Mouse (Mus musculus): ENCODE measurements around the gene Rufy3.

GRCm38 (mm10) chr5:88675443-88676387 lies 110.9 kb downstream of the Rufy3 start, which contains the start of gene Grsf1:
- TF ChIP-seq MAFK (IDR thresholded peaks at IDR 0.05; ENCODE audit: insufficient read depth, low read depth, low read length): no peak
- no peak for TF ChIP-seq CHD2 (IDR thresholded peaks at IDR 0.05; ENCODE audit: low read depth, low read length)
- peak; percentile 13; the same call in 1 of the 2 replicates for TF ChIP-seq HCFC1 (IDR thresholded peaks at IDR 0.05; ENCODE audit: borderline replicate concordance, insufficient read depth, low read length)
- no peak for TF ChIP-seq ZC3H11A (IDR thresholded peaks at IDR 0.05; ENCODE audit: borderline replicate concordance, low read depth, low read length)

Measured in ES-E14 (cell line).